Mouse (Mus musculus): ENCODE data around the gene Erc2. TPM values are rescaled to one million over a fixed set of nuclear protein-coding genes. Genes with fewer than 3 reads are reported as not detected.

Erc2 gene
- polyA plus RNA-seq, 1 experiment from 2014 or later, result 2.7 TPM

DNA sequence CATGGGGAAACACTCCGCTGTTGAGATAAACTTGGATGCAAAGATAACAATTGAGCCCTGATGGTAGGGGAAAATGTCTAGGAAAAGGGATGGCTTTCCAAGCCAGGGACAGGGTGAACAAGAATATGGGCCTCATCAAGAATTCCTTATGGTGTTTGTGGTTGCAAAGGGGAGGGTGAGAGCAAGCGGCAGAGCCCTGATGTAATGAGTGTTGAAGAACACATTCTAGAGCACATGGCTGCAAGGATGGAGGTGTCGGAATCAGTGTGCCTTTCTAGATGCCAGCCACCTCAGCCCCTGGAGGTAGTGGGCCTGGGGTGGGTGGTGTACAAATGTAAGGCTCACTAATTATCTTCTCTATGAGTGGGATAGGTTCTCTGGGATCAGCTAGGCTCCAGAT is 313.5 kb downstream of the Erc2 start:
- no peak overlapping the region for H3K27ac ChIP-seq (ENCODE audit: low read length)
- H3K4me2 ChIP-seq (ENCODE audit: low read depth, low read length), result no peak overlapping the region
- H3K9ac ChIP-seq (ENCODE audit: low read length), result no peak overlapping the region
- H3K4me3 ChIP-seq (replicated peaks; ENCODE audit: low read length), result no peak overlapping the region
- H3K9me3 ChIP-seq (replicated peaks; ENCODE audit: control insufficient read depth, low read length), result no peaks in the 10 kb centered on the region
- H3K4me1 ChIP-seq (ENCODE audit: control insufficient read depth, insufficient read depth, low read length), result peaks cover 4% of the 10 kb centered on the region; the same call in 1 of the 2 replicates
- WGBS, result 93% methylated on average over 3 of the region's 3 CpGs
- no peak for ATAC-seq (ENCODE audit: insufficient read depth, low FRiP score)
- H3K36me3 ChIP-seq (ENCODE audit: control insufficient read depth, insufficient read depth, low read length), result no peaks in the 10 kb centered on the region
- no peaks in the 10 kb centered on the region for H3K27me3 ChIP-seq (ENCODE audit: control insufficient read depth, insufficient read depth, low read length)

DNA sequence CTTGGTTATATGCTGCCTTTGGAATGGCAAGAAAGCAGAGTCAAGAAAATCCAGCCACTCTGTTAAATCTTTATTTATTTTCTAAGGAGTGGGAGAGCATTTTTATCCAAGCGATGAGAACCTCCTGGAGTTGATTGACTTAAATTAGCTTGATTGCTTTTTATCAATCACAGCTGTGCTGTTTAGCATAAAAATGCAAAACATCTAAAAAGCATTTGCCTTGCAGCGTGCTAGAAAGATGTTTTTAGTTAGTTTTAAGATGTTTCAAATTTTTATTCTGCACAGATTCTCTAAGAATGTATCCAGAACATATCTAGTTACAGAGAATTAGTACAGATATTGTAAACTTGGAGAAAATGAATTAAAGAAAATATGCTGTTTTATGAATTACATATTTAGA is 315.7 kb downstream of the Erc2 start:
- Histone ChIP-seq H3K27me3 (ENCODE audit: control insufficient read depth, insufficient read depth, low read length) (no peaks in the 10 kb centered on the region), H3K4me3 (replicated peaks; ENCODE audit: low read length) (no peak overlapping the region), H3K9me3 (replicated peaks; ENCODE audit: control insufficient read depth, low read length) (no peaks in the 10 kb centered on the region), H3K9ac (ENCODE audit: low read length) (no peak overlapping the region), H3K27ac (ENCODE audit: low read length) (no peak overlapping the region), H3K4me2 (ENCODE audit: low read depth, low read length) (no peak overlapping the region), H3K36me3 (ENCODE audit: control insufficient read depth, insufficient read depth, low read length) (no peaks in the 10 kb centered on the region), H3K4me1 (ENCODE audit: control insufficient read depth, insufficient read depth, low read length) (peaks cover 4% of the 10 kb centered on the region; the same call in 1 of the 2 replicates)
- no peak for ATAC-seq (ENCODE audit: insufficient read depth, low FRiP score)
- 48% methylated on average over 2 of the region's 2 CpGs for WGBS

DNA sequence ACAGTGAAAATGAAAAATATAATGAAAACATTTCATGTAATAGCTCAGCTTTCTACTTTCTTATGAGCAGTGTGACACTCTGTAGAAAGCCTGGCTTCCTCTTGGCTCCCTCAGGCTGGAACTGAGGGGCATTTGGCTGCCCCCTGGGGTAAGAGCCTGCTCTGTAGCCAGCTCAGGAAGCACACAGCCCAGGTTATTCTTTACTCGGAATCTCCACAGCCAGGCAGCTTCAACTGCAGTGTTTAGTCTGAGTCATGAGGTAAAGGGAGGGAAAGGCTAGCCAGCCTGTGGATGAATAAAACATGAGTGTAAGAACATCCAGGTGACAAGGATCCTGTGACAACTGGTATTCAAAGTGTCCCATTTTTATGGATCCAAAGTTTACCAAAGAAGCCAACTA is 323.0 kb downstream of the Erc2 start:
- 20% methylated on average over 1 of the region's 1 CpGs for WGBS
- no peak overlapping the region for H3K9ac ChIP-seq (ENCODE audit: low read length)
- H3K27me3 ChIP-seq (ENCODE audit: control insufficient read depth, insufficient read depth, low read length), result no peaks in the 10 kb centered on the region
- no peaks in the 10 kb centered on the region for H3K36me3 ChIP-seq (ENCODE audit: control insufficient read depth, insufficient read depth, low read length)
- no peak overlapping the region for H3K4me2 ChIP-seq (ENCODE audit: low read depth, low read length)
- no peaks in the 10 kb centered on the region for H3K9me3 ChIP-seq (replicated peaks; ENCODE audit: control insufficient read depth, low read length)
- no peaks in the 10 kb centered on the region for H3K4me1 ChIP-seq (ENCODE audit: control insufficient read depth, insufficient read depth, low read length)
- H3K4me3 ChIP-seq (replicated peaks; ENCODE audit: low read length), result no peak overlapping the region
- no peak overlapping the region for H3K27ac ChIP-seq (ENCODE audit: low read length)
- ATAC-seq (ENCODE audit: insufficient read depth, low FRiP score), result no peak

DNA sequence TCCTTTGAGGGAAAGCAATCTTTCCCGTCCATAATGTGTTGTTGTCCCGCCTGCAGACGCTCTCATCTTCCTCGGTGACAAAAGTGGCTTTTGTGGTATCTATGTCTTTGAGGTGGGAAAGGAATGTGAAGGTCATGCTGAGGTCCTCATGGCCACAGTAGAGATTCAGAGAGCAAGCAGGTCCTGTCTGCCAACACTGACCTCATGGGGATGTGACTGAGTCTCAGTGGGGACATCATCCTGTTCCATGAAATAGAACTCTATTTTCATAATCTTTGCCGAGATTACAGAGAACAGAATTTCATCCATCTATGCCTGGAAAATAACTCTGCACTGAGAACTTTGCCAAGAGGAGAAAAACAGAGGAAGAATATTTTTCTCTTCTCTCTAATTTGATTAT is 324.0 kb downstream of the Erc2 start:
- no peak for ATAC-seq (ENCODE audit: insufficient read depth, low FRiP score)
- H3K4me2 ChIP-seq (ENCODE audit: low read depth, low read length), result no peak overlapping the region
- H3K27ac ChIP-seq (ENCODE audit: low read length), result no peak overlapping the region
- no peaks in the 10 kb centered on the region for H3K27me3 ChIP-seq (ENCODE audit: control insufficient read depth, insufficient read depth, low read length)
- H3K36me3 ChIP-seq (ENCODE audit: control insufficient read depth, insufficient read depth, low read length), result no peaks in the 10 kb centered on the region
- no peaks in the 10 kb centered on the region for H3K9me3 ChIP-seq (replicated peaks; ENCODE audit: control insufficient read depth, low read length)
- H3K4me3 ChIP-seq (replicated peaks; ENCODE audit: low read length), result no peak overlapping the region
- no peaks in the 10 kb centered on the region for H3K4me1 ChIP-seq (ENCODE audit: control insufficient read depth, insufficient read depth, low read length)
- no peak overlapping the region for H3K9ac ChIP-seq (ENCODE audit: low read length)
- 76% methylated on average over 5 of the region's 5 CpGs for WGBS

DNA sequence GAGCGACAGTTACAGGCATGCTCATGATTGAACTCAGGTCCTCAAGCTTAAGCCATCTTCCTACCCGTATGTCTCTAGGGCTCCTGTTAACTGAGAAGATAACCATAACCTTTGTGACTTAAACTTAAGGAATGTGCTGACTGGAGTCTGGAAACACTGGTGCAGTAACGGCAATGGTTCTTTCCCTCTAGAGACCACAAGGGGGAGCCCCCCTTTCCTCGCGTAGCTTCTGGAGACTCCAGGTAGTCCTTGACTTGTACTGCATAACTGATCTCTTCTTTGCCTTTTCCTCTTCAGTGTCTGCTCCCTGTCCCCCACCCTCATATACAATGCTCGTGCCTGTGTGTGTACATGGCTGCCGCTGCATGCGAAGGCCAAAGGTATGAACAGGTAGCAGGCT is 326.2 kb downstream of the Erc2 start:
- H3K4me2 ChIP-seq (ENCODE audit: low read depth, low read length), result no peak overlapping the region
- ATAC-seq (ENCODE audit: insufficient read depth, low FRiP score), result no peak
- H3K4me1 ChIP-seq (ENCODE audit: control insufficient read depth, insufficient read depth, low read length), result no peaks in the 10 kb centered on the region
- no peaks in the 10 kb centered on the region for H3K9me3 ChIP-seq (replicated peaks; ENCODE audit: control insufficient read depth, low read length)
- H3K4me3 ChIP-seq (replicated peaks; ENCODE audit: low read length), result no peak overlapping the region
- no peaks in the 10 kb centered on the region for H3K36me3 ChIP-seq (ENCODE audit: control insufficient read depth, insufficient read depth, low read length)
- no peaks in the 10 kb centered on the region for H3K27me3 ChIP-seq (ENCODE audit: control insufficient read depth, insufficient read depth, low read length)
- H3K9ac ChIP-seq (ENCODE audit: low read length), result no peak overlapping the region
- 70% methylated on average over 8 of the region's 8 CpGs for WGBS
- H3K27ac ChIP-seq (ENCODE audit: low read length), result no peak overlapping the region

DNA sequence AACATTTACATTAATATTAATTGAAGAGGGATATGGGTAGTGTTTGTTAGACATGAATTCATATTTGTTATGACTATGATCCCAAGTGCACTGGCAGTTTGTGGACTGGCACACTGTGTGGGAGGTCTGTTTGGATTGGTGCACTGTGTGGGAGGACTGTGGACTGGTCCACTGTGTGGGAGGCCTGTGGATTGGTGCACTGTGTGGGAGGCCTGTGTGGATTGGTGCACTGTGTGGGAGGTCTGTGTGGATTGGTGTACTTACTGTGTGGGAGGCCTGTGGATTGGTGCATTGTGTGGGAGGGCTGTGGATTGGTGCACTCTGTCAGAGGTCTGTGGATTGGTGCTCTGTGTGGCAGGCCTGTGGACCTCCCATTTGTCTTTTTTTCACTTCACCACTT is 331.6 kb downstream of the Erc2 start:
- no peaks in the 10 kb centered on the region for H3K4me1 ChIP-seq (ENCODE audit: control insufficient read depth, insufficient read depth, low read length)
- H3K4me2 ChIP-seq (ENCODE audit: low read depth, low read length), result no peak overlapping the region
- ATAC-seq (ENCODE audit: insufficient read depth, low FRiP score), result no peak
- no peak overlapping the region for H3K27ac ChIP-seq (ENCODE audit: low read length)
- H3K9me3 ChIP-seq (replicated peaks; ENCODE audit: control insufficient read depth, low read length), result no peaks in the 10 kb centered on the region
- H3K27me3 ChIP-seq (ENCODE audit: control insufficient read depth, insufficient read depth, low read length), result no peaks in the 10 kb centered on the region
- no peak overlapping the region for H3K9ac ChIP-seq (ENCODE audit: low read length)
- H3K36me3 ChIP-seq (ENCODE audit: control insufficient read depth, insufficient read depth, low read length), result no peaks in the 10 kb centered on the region
- no peak overlapping the region for H3K4me3 ChIP-seq (replicated peaks; ENCODE audit: low read length)

DNA sequence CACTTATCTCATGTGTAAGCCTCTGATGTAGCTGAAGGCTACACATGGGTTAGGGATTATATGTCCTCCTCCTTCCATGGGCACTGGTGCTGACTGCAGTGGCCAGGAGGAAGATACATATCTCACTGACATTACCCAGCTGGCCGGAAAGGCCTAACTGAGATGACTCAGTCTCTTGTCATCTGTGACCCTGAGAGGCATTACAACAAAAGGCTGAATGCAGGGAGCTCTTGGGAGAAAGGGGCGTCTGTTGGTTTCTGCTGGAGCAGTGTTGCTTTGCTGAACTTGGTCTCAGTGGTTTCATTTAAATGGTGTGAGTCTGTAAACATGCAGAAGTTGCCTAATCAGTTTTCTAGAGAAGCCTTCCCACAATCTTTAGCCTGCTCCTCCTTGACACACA is 334.6 kb downstream of the Erc2 start:
- Histone ChIP-seq H3K27me3 (ENCODE audit: control insufficient read depth, insufficient read depth, low read length) (no peaks in the 10 kb centered on the region), H3K36me3 (ENCODE audit: control insufficient read depth, insufficient read depth, low read length) (no peaks in the 10 kb centered on the region), H3K9ac (ENCODE audit: low read length) (no peak overlapping the region), H3K4me3 (replicated peaks; ENCODE audit: low read length) (no peak overlapping the region), H3K4me1 (ENCODE audit: control insufficient read depth, insufficient read depth, low read length) (no peaks in the 10 kb centered on the region), H3K27ac (ENCODE audit: low read length) (no peak overlapping the region), H3K9me3 (replicated peaks; ENCODE audit: control insufficient read depth, low read length) (no peaks in the 10 kb centered on the region), H3K4me2 (ENCODE audit: low read depth, low read length) (no peak overlapping the region)
- WGBS, result 48% methylated on average over 2 of the region's 2 CpGs
- no peak for ATAC-seq (ENCODE audit: insufficient read depth, low FRiP score)

DNA sequence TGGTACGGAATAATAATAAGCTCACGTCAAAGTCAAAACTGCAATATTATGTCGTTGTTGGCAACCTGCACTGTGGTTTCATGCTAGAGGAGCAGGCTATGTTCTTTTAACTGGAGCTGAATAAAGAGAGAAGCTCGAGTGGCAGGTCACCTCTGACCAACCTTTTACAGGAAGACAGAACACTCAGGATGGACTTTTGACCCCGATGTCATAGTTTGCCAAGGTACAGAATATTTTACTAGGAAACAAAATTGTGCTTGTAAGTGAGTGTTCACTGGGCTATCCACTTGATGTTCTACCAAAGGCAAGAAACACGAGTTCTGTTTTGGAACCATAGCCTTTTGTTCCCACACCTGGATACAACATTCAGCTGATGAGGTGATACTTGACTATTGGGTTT is 351.5 kb downstream of the Erc2 start:
- Histone ChIP-seq H3K4me3 (replicated peaks; ENCODE audit: low read length) (no peak overlapping the region), H3K4me2 (ENCODE audit: low read depth, low read length) (no peak overlapping the region), H3K9me3 (replicated peaks; ENCODE audit: control insufficient read depth, low read length) (no peaks in the 10 kb centered on the region), H3K36me3 (ENCODE audit: control insufficient read depth, insufficient read depth, low read length) (no peaks in the 10 kb centered on the region), H3K27ac (ENCODE audit: low read length) (no peak overlapping the region), H3K9ac (ENCODE audit: low read length) (no peak overlapping the region), H3K4me1 (ENCODE audit: control insufficient read depth, insufficient read depth, low read length) (no peaks in the 10 kb centered on the region), H3K27me3 (ENCODE audit: control insufficient read depth, insufficient read depth, low read length) (no peaks in the 10 kb centered on the region)
- WGBS, result 81% methylated on average over 6 of the region's 6 CpGs
- ATAC-seq (ENCODE audit: insufficient read depth, low FRiP score), result no peak

DNA sequence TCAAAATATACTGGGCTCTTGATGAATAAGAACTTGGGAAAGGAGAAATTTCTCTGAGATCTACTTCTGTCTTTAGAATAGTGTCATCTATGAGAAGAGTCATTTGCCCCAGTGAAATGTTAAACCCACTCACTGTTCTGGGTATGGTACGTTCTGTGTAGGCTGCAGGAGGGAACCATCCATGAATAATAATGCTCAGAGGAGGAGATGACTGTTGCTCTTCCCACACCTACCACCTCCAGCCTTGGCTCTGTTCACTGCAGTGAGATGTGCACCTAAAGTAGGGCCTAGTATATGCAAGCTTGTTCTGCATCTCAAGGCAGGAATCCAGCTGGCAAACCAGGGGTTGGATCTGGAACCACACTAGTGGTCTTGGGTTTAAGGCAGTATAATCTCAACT is 353.4 kb downstream of the Erc2 start:
- H3K27me3 ChIP-seq (ENCODE audit: control insufficient read depth, insufficient read depth, low read length), result no peaks in the 10 kb centered on the region
- WGBS, result 71% methylated on average over 1 of the region's 1 CpGs
- no peak overlapping the region for H3K9ac ChIP-seq (ENCODE audit: low read length)
- no peak overlapping the region for H3K27ac ChIP-seq (ENCODE audit: low read length)
- H3K4me2 ChIP-seq (ENCODE audit: low read depth, low read length), result no peak overlapping the region
- no peak for ATAC-seq (ENCODE audit: insufficient read depth, low FRiP score)
- H3K4me1 ChIP-seq (ENCODE audit: control insufficient read depth, insufficient read depth, low read length), result no peaks in the 10 kb centered on the region
- no peak overlapping the region for H3K4me3 ChIP-seq (replicated peaks; ENCODE audit: low read length)
- H3K36me3 ChIP-seq (ENCODE audit: control insufficient read depth, insufficient read depth, low read length), result no peaks in the 10 kb centered on the region
- no peaks in the 10 kb centered on the region for H3K9me3 ChIP-seq (replicated peaks; ENCODE audit: control insufficient read depth, low read length)

DNA sequence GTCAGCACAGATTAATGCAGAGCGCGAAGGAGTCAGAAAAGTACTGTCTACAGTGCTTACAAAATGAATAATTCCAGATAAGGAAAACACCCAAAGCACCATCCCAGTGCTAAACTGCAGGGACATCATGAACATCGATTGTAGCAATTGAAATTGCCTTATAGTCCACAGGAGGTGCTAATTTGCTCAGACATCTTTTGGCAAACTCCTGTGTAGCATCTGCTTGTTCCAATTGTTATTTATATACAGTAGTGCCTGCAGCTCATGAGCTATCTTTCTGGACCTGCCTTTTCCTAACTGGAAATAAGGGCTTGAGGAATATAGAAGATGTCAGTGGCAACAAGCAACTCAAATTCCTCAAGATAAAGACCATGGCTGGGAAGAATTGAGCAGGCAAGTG is 362.5 kb downstream of the Erc2 start:
- H3K27me3 ChIP-seq (ENCODE audit: control insufficient read depth, insufficient read depth, low read length), result no peaks in the 10 kb centered on the region
- 65% methylated on average over 3 of the region's 3 CpGs for WGBS
- H3K36me3 ChIP-seq (ENCODE audit: control insufficient read depth, insufficient read depth, low read length), result no peaks in the 10 kb centered on the region
- no peak overlapping the region for H3K27ac ChIP-seq (ENCODE audit: low read length)
- ATAC-seq (ENCODE audit: insufficient read depth, low FRiP score), result no peak
- no peak overlapping the region for H3K9ac ChIP-seq (ENCODE audit: low read length)
- H3K9me3 ChIP-seq (replicated peaks; ENCODE audit: control insufficient read depth, low read length), result no peaks in the 10 kb centered on the region
- no peaks in the 10 kb centered on the region for H3K4me1 ChIP-seq (ENCODE audit: control insufficient read depth, insufficient read depth, low read length)
- no peak overlapping the region for H3K4me2 ChIP-seq (ENCODE audit: low read depth, low read length)
- H3K4me3 ChIP-seq (replicated peaks; ENCODE audit: low read length), result no peak overlapping the region
